Mouse (Mus musculus) limb, embryonic 12.5 days (tissue): ENCODE measurements at regions not wholly inside any gene's neighbourhood (a gene's known extent, or its start where the extent isn't known, plus 50 kb on each side); places are given as distances from the start of the nearest gene placed in this dataset.
A peak's percentile ranks its signal among the peaks of the same experiment; 100 is the strongest.

Experiments used
- ATAC-seq: fragments of 200-750 bp; cut with Nextera tagmentation; 2 replicates; pipeline ENCODE4 v1.8.0; 2017; ENCODE audit warnings: low read depth, moderate TSS enrichment; ENCODE audit not compliant: insufficient number of reproducible peaks, insufficient read depth, low FRiP score, low TSS enrichment
- H3K27ac ChIP-seq: fragments of 300-500 bp; sonication (generic); 2 replicates; pipeline ENCODE4 v1.5.1; 2016; ENCODE audit warnings: mild to moderate bottlenecking, moderate library complexity
- H3K27me3 ChIP-seq: fragments of 300-500 bp; sonication (generic); 2 replicates; pipeline ENCODE4 v1.6.1; 2016; ENCODE audit warnings: mild to moderate bottlenecking, moderate library complexity
- H3K36me3 ChIP-seq: fragments of 300-500 bp; sonication (generic); 2 replicates; pipeline ENCODE4 v1.6.1; 2016; ENCODE audit warnings: mild to moderate bottlenecking, moderate library complexity
- H3K4me1 ChIP-seq: fragments of 300-500 bp; sonication (generic); replicated peaks from 2 replicates; pipeline ENCODE4 v1.6.1; 2016
- H3K4me2 ChIP-seq: fragments of 300-500 bp; sonication (generic); 2 replicates; pipeline ENCODE4 v1.6.1; 2016; ENCODE audit warnings: mild to moderate bottlenecking, moderate library complexity
- H3K4me3 ChIP-seq: fragments of 300-500 bp; sonication (generic); replicated peaks from 2 replicates; pipeline ENCODE4 v1.5.1; 2016; ENCODE audit warnings: mild to moderate bottlenecking
- H3K9ac ChIP-seq: fragments of 300-500 bp; sonication (generic); replicated peaks from 2 replicates; pipeline ENCODE4 v1.6.1; 2016; ENCODE audit warnings: mild to moderate bottlenecking, moderate library complexity
- H3K9me3 ChIP-seq: fragments of 300-500 bp; sonication (generic); 2 replicates; pipeline ENCODE4 v1.6.1; 2016; ENCODE audit warnings: mild to moderate bottlenecking, moderate library complexity
- WGBS: fragments of 180-500 bp; shearing (Covaris S2); methylation state at CpG from one replicate; pipeline ENCODE4 v1.1.7; 2016; 5-methylcytosine and 5-hydroxymethylcytosine counted together

DNA sequence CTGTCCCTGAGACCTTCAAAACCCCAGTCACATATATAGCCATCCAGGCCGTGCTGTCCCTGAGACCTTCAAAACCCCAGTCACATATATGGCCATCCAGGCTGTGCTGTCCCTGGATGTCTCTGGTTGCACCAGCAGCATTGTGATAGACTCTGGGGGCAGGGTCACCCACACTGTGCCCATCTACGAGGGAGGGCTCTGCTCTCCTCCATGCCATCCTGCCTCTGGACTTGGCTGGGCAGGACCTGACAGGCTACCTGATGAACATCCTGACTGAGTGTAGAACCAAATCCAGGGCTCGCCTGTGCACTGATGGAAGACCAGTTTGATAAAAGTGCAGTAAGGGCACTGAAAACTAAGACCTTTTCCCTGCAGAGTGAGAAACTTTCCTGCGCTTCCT is 63.1 kb upstream of the S1pr3 start:
- Histone ChIP-seq H3K4me3 (no peak overlapping the region), H3K9ac (no peak overlapping the region), H3K4me1 (peaks cover 18% of the 10 kb centered on the region), H3K9me3 (peaks cover 5% of the 10 kb centered on the region; the same call in 1 of the 2 replicates), H3K27ac (peak overlapping the region; percentile 50; the same call in 1 of the 2 replicates), H3K4me2 (no peak overlapping the region), H3K27me3 (no peaks in the 10 kb centered on the region), H3K36me3 (no peaks in the 10 kb centered on the region)
- ATAC-seq = no peak
- 87% methylated on average over 4 of the region's 4 CpGs for WGBS

DNA sequence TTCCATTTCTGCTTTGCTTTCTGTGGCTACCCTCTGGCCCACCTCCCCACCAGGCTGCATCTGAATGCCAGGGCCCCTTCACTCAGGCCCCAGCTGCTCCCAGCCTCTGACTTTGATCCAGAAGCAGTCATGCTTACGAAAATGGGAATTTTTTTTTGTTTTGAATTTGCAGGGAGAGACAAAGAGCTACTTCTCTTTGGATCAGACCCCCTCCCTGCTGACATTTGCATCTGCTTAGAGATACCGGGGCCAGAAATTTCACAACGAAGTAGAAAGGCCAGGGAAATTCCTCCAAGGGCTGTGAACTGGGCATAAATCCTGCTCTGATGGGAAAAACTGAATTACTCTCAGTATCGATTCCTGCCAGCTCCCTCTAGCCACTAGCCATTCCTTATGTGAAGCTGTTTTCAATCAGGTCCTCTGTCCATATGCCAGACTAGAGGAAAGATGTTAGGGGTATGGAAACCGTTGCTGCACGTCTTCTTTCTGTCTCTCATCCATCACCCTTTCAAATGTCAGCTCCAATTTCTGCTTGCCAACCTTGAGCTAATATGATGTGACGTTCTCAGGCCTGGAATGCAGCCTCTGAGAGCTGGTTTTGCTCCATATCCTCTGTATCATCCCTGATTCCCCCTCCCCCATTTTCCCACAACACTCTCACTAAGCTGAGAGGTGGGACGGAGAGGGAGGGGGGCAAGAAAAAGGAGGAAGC is 62.4 kb upstream of the S1pr3 start:
- 28% methylated on average over 8 of the region's 8 CpGs for WGBS
- H3K27ac ChIP-seq = peak overlapping the region; percentile 50; the same call in 1 of the 2 replicates
- no peak for ATAC-seq
- H3K9ac ChIP-seq = no peak overlapping the region
- no peaks in the 10 kb centered on the region for H3K36me3 ChIP-seq
- H3K27me3 ChIP-seq = no peaks in the 10 kb centered on the region
- H3K9me3 ChIP-seq = peaks cover 5% of the 10 kb centered on the region; the same call in 1 of the 2 replicates
- peaks cover 18% of the 10 kb centered on the region for H3K4me1 ChIP-seq
- no peak overlapping the region for H3K4me3 ChIP-seq
- H3K4me2 ChIP-seq = no peak overlapping the region

DNA sequence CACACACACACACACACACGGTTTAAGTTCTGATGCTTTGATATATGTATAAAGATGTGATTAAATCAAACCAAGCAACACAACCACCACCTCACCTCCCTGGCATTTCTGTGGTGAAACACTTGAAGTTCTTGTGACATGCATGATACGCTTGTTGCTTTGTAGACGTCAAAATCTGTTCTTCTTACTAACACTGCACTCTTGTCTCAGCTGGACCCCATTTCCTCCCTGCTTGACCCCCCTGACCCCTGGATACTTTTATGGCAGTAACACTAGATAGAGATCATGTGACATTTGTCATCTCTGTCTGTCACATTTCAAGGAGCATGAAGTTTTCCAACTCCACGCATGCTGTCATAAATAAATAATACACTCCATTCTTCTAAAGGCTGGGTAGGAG is 59.7 kb upstream of the S1pr3 start:
- H3K4me3 ChIP-seq = no peak overlapping the region
- H3K27me3 ChIP-seq = no peaks in the 10 kb centered on the region
- H3K27ac ChIP-seq = no peak overlapping the region
- ATAC-seq = no peak
- no peak overlapping the region for H3K4me2 ChIP-seq
- H3K36me3 ChIP-seq = no peaks in the 10 kb centered on the region
- no peaks in the 10 kb centered on the region for H3K9me3 ChIP-seq
- 54% methylated on average over 4 of the region's 4 CpGs for WGBS
- H3K4me1 ChIP-seq = peaks cover 24% of the 10 kb centered on the region
- no peak overlapping the region for H3K9ac ChIP-seq

DNA sequence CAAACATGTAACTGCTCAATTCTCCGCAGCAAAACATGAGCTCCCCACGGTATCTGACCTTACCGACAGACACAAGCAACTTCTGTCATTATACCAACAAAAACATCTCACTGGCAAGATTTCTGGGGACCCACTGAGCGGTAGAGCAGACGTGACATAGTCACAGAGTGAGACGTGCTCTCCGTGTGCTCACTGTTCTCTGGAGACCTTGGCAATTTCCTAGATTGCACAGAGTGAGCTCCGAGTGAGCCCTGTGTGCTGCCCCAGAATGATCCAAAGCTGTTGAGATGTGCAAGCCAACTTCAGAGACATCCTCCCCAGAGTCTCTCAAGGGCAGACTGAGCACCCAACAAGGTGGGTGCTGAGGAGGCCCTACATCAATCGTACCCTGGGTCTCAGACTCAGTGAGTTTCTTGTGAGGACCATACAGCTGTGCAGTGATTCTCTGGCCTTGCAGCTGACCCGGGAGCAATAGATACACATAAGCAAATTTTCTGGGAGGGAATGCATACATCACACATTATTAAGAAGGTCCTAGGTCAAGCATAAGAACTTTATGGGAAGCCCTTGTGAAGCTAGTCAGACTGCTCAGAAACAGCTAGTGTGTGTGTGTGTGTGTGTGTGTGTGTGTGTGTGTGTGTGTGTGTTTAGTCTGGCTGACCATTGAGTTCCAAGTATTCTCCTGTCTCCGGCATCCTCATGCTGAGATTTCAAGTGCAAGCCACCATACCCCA is 58.5 kb upstream of the S1pr3 start:
- Histone ChIP-seq H3K9ac (no peak overlapping the region), H3K4me1 (peaks cover 28% of the 10 kb centered on the region)

DNA sequence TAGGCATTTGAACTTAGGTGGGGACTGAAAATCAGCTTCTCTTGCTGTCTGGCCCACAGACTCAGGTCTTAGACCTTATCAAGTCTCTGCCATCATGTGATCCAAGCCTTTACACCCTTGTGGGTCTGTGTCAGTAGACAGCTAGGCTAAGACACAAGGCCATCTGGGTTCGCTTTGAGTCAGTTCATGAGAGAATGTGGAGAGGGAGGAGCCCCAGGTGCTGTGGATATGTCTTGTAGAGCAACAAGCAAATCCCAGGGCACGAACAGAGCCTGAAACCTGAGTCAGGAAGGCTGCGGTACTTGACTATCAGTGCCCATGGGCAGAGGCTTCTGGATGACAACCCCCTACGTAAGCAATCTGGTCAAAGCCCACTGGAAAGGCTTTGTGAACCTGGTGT is 55.6 kb upstream of the S1pr3 start:
- Histone ChIP-seq H3K36me3 (no peaks in the 10 kb centered on the region), H3K4me2 (no peak overlapping the region), H3K4me3 (no peak overlapping the region), H3K27me3 (no peaks in the 10 kb centered on the region), H3K9ac (no peak overlapping the region), H3K9me3 (no peaks in the 10 kb centered on the region), H3K4me1 (peaks cover 33% of the 10 kb centered on the region), H3K27ac (no peak overlapping the region)
- no peak for ATAC-seq
- WGBS = 75% methylated on average over 4 of the region's 4 CpGs

More for the DNA sequence above, 58.5 kb upstream of the S1pr3 start:
- Histone ChIP-seq H3K27ac (no peak overlapping the region), H3K9me3 (no peaks in the 10 kb centered on the region), H3K27me3 (no peaks in the 10 kb centered on the region), H3K36me3 (no peaks in the 10 kb centered on the region), H3K4me3 (no peak overlapping the region), H3K4me2 (no peak overlapping the region)
- 83% methylated on average over 11 of the region's 11 CpGs for WGBS
- no peak for ATAC-seq

DNA sequence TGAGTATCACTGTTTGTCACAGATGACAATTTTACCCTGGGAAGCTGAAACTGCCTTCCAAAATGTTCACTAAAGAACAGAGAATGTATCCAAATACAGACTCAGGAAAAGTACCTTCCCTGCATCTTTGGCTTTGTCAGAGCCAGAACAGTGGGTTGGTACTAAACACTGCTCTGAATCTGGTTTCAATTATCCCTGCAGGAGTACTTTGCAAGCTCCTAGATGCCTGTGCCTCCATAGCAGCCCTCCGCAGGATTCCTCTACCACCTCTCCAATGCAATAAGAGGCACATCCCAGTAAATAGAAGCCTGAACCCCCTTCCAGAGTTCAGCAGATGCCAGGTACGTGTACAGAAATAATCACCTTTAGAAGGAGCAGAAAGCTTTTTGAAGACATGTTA is 52.9 kb upstream of the S1pr3 start:
- no peak overlapping the region for H3K4me2 ChIP-seq
- WGBS = 25% methylated on average over 2 of the region's 2 CpGs
- H3K27ac ChIP-seq = peak overlapping the region; percentile 85
- no peaks in the 10 kb centered on the region for H3K9me3 ChIP-seq
- 0 out of 2 replicates have a peak, but pooled peaks have one; percentile 75 for ATAC-seq
- H3K27me3 ChIP-seq = no peaks in the 10 kb centered on the region
- H3K4me1 ChIP-seq = peaks cover 25% of the 10 kb centered on the region
- no peaks in the 10 kb centered on the region for H3K36me3 ChIP-seq
- H3K4me3 ChIP-seq = no peak overlapping the region
- no peak overlapping the region for H3K9ac ChIP-seq
